Mouse (Mus musculus) layer of hippocampus, adult 9-10 months (tissue): ENCODE results near the gene Mitf.

Source experiments
- DNase-seq: peaks from one replicate; pipeline ENCODE4 v3.0.0; 2022; ENCODE audit warnings: low spot score

Gene Mitf

GRCm38 (mm10) chr6:98046295-98047108 lies 239.7 kb downstream of the Mitf start:
- DNase-seq, result peak; percentile 24

- DNase-seq, result no peak
These were observed 240.9 kb downstream of the Mitf start for GRCm38 (mm10) chr6:98047741-98048140.

GRCm38 (mm10) chr6:98048671-98049438 lies 242.0 kb downstream of the Mitf start:
- DNase-seq, result peak; percentile 7

GRCm38 (mm10) chr6:98049551-98049950 lies 242.7 kb downstream of the Mitf start:
- no peak for DNase-seq

GRCm38 (mm10) chr6:98061878-98062277 lies 255.0 kb downstream of the Mitf start:
- no peak for DNase-seq

GRCm38 (mm10) chr6:98064926-98065325 lies 258.1 kb downstream of the Mitf start:
- DNase-seq, result no peak

- no peak for DNase-seq
These were observed 259.6 kb downstream of the Mitf start for GRCm38 (mm10) chr6:98066420-98066819.
